Mouse (Mus musculus) embryonic facial prominence, embryonic 10.5 days (tissue): ENCODE data around the gene Prf1. TPM values are rescaled to one million over a fixed set of nuclear protein-coding genes. Genes with fewer than 3 reads are reported as not detected.

Experiments used
- DNase-seq: peaks from one replicate; pipeline ENCODE4 v3.0.0-alpha.2; 2017; ENCODE audit warnings: low spot score
- H3K27ac ChIP-seq: fragments of 300-500 bp; sonication (generic); replicated peaks from 2 replicates; pipeline ENCODE4 v1.5.1; 2016; ENCODE audit warnings: mild to moderate bottlenecking
- H3K27me3 ChIP-seq: fragments of 300-500 bp; sonication (generic); replicated peaks from 2 replicates; pipeline ENCODE4 v1.6.1; 2016; ENCODE audit warnings: low read depth, mild to moderate bottlenecking; ENCODE audit not compliant: poor library complexity, severe bottlenecking
- H3K36me3 ChIP-seq: fragments of 300-500 bp; sonication (generic); replicated peaks from 2 replicates; pipeline ENCODE4 v1.6.1; 2016; ENCODE audit warnings: mild to moderate bottlenecking, moderate library complexity
- H3K4me1 ChIP-seq: fragments of 300-500 bp; sonication (generic); 2 replicates; pipeline ENCODE4 v1.6.1; 2016
- H3K4me3 ChIP-seq: fragments of 300-500 bp; sonication (generic); 2 replicates; pipeline ENCODE4 v1.5.1; 2016; ENCODE audit warnings: mild to moderate bottlenecking, moderate library complexity
- H3K9me3 ChIP-seq: fragments of 300-500 bp; sonication (generic); 2 replicates; pipeline ENCODE4 v1.6.1; 2016; ENCODE audit warnings: mild to moderate bottlenecking
- WGBS: fragments of 180-500 bp; shearing (Covaris S2); methylation state at CpG from one replicate; pipeline ENCODE4 v1.1.7; 2016; 5-methylcytosine and 5-hydroxymethylcytosine counted together
- polyA plus RNA-seq: library from polyadenylated mRNA; unstranded; fragments of >200 nt; fragmentation: Nextera tagmentation; extraction: Ambion mirVana; gene quantifications from 2 replicates; pipeline ENCODE4 v1.2.1, GENCODE M21; 2016

Prf1 gene
- polyA plus RNA-seq, 1 experiment from 2014 or later, result not detected

DNA sequence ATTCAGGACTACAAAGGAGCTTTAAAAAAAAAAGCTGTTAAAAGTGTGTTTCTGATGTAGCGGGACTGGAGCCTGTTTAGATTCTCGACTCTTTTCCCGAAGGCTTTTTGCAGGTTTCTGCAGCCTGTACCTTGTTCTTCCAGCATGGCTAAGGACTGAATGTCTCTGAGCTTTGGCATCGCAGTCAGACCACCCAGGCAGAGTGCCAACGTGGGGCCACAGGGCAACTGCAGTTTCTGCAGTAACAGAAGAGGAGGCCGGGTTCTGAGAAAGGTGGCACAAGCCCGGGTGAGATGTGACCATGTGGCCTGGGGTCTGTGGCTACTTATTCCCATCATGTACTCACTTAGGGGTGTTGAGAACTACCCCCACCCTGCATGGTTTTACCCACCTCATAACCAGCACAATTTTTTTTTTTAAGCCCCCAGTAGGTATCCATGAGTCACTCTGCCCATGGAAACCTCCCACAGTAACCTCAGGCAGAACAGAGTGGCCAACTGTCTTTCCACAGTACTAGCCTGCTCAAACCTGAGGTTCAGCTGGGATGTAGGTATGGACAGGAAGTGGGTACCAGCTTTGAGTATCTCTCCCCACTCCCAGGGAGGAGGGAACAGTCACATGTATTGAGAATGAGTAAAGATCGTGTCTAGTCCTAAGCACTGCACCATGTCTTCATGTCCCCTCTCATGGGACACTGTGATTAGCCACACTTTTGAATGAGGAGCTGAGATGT is 754 bp upstream of the Prf1 start:
- no peak overlapping the region for H3K4me3 ChIP-seq
- DNase-seq, result no peak
- H3K4me1 ChIP-seq, result no peaks in the 10 kb centered on the region
- H3K27ac ChIP-seq, result no peak overlapping the region
- WGBS, result 84% methylated on average over 8 of the region's 8 CpGs
- H3K9me3 ChIP-seq, result no peaks in the 10 kb centered on the region
- H3K27me3 ChIP-seq, result no peaks in the 10 kb centered on the region
- H3K36me3 ChIP-seq, result no peaks in the 10 kb centered on the region

DNA sequence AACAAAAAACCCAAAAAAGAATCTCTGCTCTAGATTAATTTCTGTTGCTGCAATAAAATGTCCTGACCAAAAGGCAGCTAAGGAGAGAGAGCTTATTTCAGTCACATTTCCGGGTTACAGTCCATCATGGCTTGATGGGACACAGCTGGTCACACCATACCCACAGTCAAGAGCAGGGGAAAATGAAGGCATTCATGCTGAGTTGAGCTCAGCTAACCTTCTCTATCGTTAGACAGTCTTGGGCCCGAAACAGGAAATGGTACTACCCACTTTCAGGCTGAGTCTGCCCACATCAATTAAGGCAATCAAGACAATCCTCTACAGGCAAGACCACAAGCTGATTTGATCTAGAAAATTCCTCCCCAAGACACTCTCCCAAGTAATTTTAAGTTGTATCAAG is 3.4 kb downstream of the Prf1 start:
- Histone ChIP-seq H3K36me3 (no peaks in the 10 kb centered on the region), H3K27me3 (no peaks in the 10 kb centered on the region), H3K4me1 (no peaks in the 10 kb centered on the region), H3K4me3 (no peak overlapping the region), H3K9me3 (no peaks in the 10 kb centered on the region), H3K27ac (no peak overlapping the region)
- no peak for DNase-seq
- 74% methylated on average over 3 of the region's 3 CpGs for WGBS

DNA sequence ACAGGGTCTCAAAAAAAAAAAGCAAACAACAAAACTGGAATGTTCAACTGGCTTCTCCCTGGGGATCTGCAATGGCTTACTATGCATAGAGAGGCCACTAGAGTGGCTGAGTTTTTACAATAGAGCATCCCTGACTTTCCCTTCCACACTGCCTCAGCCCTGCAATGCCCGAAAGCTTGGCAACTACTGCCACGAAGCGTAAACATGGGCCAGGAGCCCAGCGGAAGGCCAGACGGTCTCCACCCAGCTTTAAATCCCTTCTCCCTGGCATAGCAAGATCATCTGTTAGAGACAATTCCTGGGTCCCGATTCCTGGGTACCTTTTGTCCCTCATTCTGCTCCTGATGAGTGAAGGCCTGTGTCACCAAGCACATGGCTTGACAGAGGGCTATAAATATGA is 6.4 kb downstream of the Prf1 start:
- Histone ChIP-seq H3K9me3 (no peaks in the 10 kb centered on the region), H3K27ac (no peak overlapping the region), H3K27me3 (no peaks in the 10 kb centered on the region), H3K4me1 (peaks cover 7% of the 10 kb centered on the region), H3K36me3 (no peaks in the 10 kb centered on the region), H3K4me3 (no peak overlapping the region)
- WGBS, result 85% methylated on average over 6 of the region's 6 CpGs
- DNase-seq, result no peak

DNA sequence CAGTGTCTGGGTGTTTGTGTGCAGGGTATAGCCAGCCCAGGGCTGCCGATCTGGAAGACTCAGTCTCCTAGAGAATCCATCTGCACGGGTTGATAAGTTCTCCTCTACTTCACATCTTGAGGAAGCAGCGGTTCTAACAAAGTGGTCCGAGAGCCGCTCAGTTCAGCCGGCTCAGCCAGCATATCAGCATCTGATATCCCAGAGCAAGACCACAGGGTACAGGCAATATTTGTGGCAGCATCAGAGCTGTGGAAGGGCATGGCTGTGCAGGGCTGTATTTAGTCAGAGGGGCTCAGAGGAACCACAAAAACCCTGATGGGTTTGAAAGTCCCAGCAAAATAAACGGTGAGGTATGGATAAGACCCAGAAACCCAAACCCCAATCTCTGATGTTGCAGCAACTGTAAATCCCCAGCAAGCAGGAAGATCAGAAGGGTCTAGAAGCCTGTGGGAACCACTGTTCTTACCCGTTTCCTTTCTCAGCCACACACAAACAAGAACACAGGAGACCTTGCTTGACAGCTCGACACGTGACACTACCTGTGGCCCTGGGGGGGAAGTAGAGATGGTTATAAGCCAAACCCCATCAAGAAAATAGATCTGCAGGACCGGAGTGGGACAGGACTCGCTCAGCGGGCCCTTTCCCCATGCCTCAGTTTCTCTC is 8.4 kb downstream of the Prf1 start:
- Histone ChIP-seq H3K27ac (no peak overlapping the region), H3K4me1 (peaks cover 13% of the 10 kb centered on the region), H3K9me3 (no peaks in the 10 kb centered on the region), H3K27me3 (no peaks in the 10 kb centered on the region), H3K36me3 (no peaks in the 10 kb centered on the region), H3K4me3 (no peak overlapping the region)
- no peak for DNase-seq
- WGBS, result 87% methylated on average over 13 of the region's 13 CpGs

DNA sequence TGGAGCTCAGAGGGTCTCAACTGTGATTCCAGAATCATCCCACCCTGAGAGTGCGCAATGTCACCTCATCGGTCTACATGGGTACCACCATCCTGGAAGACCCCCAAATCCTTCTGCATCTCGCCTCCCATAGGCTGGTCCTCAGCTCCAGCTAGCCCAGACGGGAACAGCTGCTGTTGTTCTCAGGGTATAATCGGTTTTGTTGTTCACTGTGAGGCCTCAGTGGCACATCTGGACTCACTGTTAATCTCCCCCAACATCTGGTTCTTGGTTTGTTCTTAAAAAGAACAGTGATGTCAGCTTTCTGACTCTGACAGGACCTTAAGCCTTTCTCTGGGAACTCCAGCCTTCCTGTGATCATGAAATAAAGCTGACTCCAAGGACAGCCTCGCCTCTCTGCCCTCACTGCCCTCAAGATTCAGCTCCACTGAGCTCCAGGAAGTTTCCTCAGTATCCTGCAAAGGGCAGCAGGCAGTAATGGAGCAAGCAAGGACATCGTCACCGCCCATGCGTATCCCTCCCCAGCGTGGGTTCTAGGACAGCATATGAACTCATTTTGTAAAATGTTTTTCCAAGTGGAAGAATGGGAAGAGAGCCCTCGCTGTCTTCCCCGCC is 11.2 kb downstream of the Prf1 start:
- whole genome bisulfite sequencing, result 56% methylated on average over 12 of the region's 12 CpGs
- Histone ChIP-seq H3K9me3 (no peaks in the 10 kb centered on the region), H3K36me3 (no peaks in the 10 kb centered on the region), H3K4me1 (peaks cover 24% of the 10 kb centered on the region), H3K4me3 (no peak overlapping the region), H3K27me3 (no peaks in the 10 kb centered on the region), H3K27ac (peak overlapping the region; percentile 44)
- no peak for DNase-seq

DNA sequence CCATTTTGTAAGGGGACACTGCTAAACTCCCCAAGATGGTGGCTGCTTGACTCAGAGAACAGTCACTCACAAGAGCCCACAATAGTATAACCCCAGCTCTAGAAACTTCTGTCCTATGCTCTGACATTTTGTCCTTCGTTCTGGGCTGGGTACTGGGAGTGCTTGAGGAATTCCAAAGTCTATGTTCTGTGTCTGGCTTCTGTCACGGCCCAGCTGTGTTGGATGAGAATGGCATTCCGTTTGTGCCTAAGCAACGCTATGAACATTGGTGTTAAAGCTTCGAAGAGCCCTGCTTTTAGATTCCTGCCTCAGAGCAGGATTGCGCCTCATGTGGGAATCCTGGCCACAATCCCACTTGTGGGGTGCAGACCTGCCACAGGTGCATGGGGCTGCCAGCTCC is 14.5 kb downstream of the Prf1 start:
- Histone ChIP-seq H3K9me3 (no peaks in the 10 kb centered on the region), H3K27ac (peak overlapping the region; percentile 30; the same call in 1 of the 2 replicates), H3K4me3 (no peak overlapping the region), H3K36me3 (no peaks in the 10 kb centered on the region), H3K27me3 (no peaks in the 10 kb centered on the region), H3K4me1 (peaks cover 44% of the 10 kb centered on the region)
- DNase-seq, result no peak
- 83% methylated on average over 6 of the region's 6 CpGs for WGBS

DNA sequence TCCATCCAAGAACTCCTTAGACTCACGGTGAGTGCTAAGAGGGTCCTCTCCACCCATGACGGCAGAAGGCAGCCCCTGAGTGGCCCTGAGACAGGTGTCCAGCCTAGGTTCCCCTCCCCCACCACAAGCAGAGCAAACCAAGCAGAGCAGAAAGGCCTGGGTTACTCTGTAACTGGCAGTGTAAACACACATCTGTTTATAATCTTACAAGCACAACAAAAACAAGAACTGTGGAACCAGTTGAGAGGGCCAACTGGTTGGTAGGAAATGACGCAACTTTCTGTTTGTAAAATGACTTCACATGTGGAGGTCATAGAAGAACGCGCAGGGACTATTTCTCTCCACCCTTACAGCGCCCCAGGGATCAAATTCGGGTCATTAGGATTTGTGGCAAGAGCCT is 15.1 kb downstream of the Prf1 start:
- DNase-seq, result no peak
- Histone ChIP-seq H3K9me3 (no peaks in the 10 kb centered on the region), H3K36me3 (no peaks in the 10 kb centered on the region), H3K27ac (peak overlapping the region; percentile 30; the same call in 1 of the 2 replicates), H3K27me3 (no peaks in the 10 kb centered on the region), H3K4me1 (peaks cover 44% of the 10 kb centered on the region), H3K4me3 (no peak overlapping the region)
- WGBS, result 43% methylated on average over 7 of the region's 7 CpGs

DNA sequence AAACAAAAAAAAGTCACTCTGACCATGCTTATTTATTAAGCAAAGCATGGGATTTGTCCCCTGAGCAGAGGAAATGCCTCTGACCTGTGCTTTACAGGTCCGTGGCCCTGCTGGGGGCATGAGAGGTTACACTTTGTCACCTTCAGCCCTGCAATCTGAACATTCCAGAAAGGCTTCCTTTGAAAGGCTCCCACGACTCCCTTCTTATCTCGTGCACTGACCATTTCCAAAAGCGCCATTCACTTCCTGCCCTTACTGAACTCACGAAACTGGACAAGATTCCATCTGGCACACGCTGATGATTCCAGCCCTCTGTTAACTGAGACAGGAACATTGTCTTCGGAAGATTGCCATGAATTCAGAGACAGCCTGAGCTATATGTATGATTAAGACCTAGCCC is 16.1 kb downstream of the Prf1 start:
- Histone ChIP-seq H3K27me3 (no peaks in the 10 kb centered on the region), H3K9me3 (no peaks in the 10 kb centered on the region), H3K27ac (no peak overlapping the region), H3K36me3 (0 out of 2 replicates have a peak, but pooled peaks cover 5% of the 10 kb centered on the region), H3K4me1 (peaks cover 40% of the 10 kb centered on the region), H3K4me3 (no peak overlapping the region)
- DNase-seq, result no peak
- WGBS, result 54% methylated on average over 7 of the region's 7 CpGs

DNA sequence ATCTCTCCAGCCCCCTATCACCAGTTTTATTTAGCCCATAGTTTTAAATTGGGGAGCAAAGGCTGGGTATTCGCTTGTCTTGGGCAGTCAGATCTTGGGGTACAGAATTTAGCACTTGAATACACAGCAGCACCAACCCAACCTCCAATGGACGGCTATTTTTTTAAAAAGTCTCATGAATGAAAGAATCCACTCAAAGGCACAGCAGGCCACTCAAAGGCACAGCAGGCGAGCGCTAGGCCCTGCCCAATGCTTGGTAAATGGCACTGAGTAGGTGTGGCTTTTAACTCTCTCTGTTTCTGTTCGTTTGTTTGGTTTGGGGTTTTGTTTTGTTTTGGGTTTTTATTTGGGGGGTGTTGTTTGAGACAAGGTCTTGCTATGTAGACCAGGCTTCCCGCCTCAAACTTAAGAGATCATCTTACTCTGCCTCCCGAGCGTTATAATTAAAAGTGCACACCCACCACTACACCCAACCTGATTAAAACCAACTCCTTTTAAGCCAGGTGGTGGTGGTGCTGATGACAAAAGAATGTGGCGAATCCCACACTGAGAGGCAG is 17.8 kb downstream of the Prf1 start:
- Histone ChIP-seq H3K27me3 (no peaks in the 10 kb centered on the region), H3K9me3 (no peaks in the 10 kb centered on the region), H3K4me1 (peaks cover 31% of the 10 kb centered on the region), H3K36me3 (peaks cover 18% of the 10 kb centered on the region), H3K4me3 (no peak overlapping the region), H3K27ac (no peak overlapping the region)
- 25% methylated on average over 9 of the region's 9 CpGs for WGBS
- DNase-seq, result no peak

DNA sequence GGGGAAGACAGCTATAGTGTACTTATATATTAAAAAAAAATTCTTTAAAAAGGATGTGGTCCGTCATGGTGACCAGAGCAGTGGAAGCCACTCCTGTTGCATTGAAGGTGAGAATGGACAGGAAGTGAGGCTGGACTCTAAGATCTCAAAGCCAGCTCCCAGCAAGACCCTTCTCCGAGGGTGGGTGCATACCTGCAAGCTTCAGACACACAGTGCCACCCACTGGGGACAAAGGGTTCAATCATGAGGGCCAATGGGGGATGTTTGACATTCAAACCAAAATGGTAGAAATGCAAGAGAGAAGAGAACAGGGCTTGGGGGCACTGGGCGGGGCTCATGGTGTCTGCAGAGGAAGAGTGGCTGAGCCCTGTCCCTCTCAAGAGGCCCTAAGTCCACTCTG is 20.9 kb downstream of the Prf1 start:
- no peak overlapping the region for H3K27ac ChIP-seq
- H3K4me1 ChIP-seq, result peaks cover 20% of the 10 kb centered on the region
- H3K27me3 ChIP-seq, result no peaks in the 10 kb centered on the region
- no peak for DNase-seq
- 87% methylated on average over 3 of the region's 3 CpGs for WGBS
- H3K9me3 ChIP-seq, result no peaks in the 10 kb centered on the region
- H3K36me3 ChIP-seq, result peaks cover 47% of the 10 kb centered on the region
- no peak overlapping the region for H3K4me3 ChIP-seq

DNA sequence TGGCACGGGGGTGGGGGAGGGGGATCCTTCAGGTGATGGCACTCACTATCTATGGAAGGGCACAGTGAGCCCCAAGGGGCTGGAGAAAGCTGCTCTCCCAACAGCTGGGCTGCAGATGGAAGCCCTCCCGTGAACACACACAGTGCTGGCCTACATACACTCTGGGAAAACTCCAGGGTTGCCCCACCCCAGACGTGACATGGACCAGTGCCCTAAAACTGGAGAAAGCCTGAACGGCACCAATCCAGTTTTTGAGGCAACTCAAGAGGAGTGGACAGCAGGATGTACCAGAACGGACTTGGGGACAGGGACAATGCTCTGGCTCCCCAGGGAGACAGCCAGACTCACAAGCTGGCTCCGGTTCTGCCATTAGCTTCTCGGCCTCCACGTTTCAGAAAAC is 27.1 kb downstream of the Prf1 start:
- H3K27me3 ChIP-seq, result no peaks in the 10 kb centered on the region
- no peak overlapping the region for H3K27ac ChIP-seq
- H3K4me1 ChIP-seq, result peaks cover 44% of the 10 kb centered on the region
- 72% methylated on average over 8 of the region's 8 CpGs for WGBS
- peaks cover 41% of the 10 kb centered on the region for H3K36me3 ChIP-seq
- H3K4me3 ChIP-seq, result no peak overlapping the region
- DNase-seq, result no peak
- H3K9me3 ChIP-seq, result no peaks in the 10 kb centered on the region

DNA sequence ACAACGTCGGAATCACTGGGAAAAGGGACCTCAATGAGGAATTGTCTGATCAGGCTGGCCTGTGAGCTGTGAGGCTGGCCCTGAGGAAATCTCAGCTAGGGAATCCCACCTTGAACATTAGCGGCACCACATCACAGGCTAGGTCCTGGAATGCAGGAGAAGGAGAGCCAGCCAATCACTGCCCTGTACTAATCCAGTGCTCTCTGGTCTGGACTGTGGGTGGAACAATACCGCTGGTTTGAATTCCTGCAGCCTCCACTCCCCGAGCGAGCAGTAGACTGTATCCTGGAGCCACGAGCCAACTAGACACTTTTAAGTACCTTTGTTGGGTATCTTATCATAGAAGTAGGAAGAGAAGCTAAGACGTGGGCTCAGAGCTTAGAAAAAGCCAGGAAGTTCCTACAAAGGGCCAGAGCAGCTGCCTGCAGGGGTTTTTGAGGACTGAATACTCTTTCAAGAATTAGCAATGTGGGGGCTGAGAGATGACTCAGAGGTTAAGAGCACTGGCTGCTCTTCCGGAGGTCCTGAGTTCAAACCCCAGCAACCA is 28.2 kb downstream of the Prf1 start:
- H3K27me3 ChIP-seq, result no peaks in the 10 kb centered on the region
- peak; percentile 45 for DNase-seq
- peaks cover 44% of the 10 kb centered on the region for H3K4me1 ChIP-seq
- no peak overlapping the region; the same call in 1 of the 2 replicates for H3K27ac ChIP-seq
- 45% methylated on average over 9 of the region's 9 CpGs for WGBS
- H3K4me3 ChIP-seq, result no peak overlapping the region
- H3K9me3 ChIP-seq, result no peaks in the 10 kb centered on the region
- H3K36me3 ChIP-seq, result peaks cover 30% of the 10 kb centered on the region
